ENCODE assay signal across 8 mouse cellular contexts in the genomic region with DNA sequence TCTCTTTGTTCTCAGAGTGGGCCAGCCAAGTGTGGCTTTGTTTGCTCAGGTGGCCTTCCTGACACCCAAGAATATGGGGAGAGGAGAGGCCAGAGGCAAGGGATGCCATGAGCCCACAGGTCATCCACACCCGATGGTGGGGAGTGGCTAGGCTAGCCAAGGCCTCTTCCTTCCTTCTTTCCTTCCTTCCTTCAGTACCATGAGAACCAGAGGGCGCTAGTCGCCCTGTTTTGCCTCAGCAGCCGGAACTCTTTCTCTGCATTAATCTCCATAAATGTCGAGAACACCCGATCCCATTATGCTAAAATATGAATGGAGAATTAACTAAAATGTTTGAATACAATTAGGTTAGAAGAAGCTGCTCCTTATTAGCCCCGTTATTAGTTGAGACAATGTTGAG. TPM values are rescaled to one million over a fixed set of nuclear protein-coding genes. Genes with fewer than 3 reads are reported as not detected.
DNase-seq lines count a peak whose midpoint lies in the region; ATAC-seq and TF ChIP-seq lines count a peak whose summit lies in the region.

No protein-coding gene starts in this region.

- no peaks in the 10 kb centered on the region for H3K4me1 ChIP-seq in kidney, adult 2 months (ENCODE audit: control insufficient read depth, insufficient read depth, low read length)
- H3K4me1 ChIP-seq in kidney, embryonic 16.5 days (ENCODE audit: insufficient read depth, low read length), result peaks cover 31% of the 10 kb centered on the region
- no peaks in the 10 kb centered on the region for H3K4me1 ChIP-seq in stomach, postnatal 0 days (replicated peaks; ENCODE audit: control insufficient read depth, insufficient read depth)

- peak; percentile 67 for TF ChIP-seq CTCF in kidney, adult 2 months (conservative IDR thresholded peaks at IDR 0.05; ENCODE audit: insufficient read depth, insufficient read length, low read depth, low read length)
- peak; percentile 83 for TF ChIP-seq CTCF in stomach, postnatal 0 days (IDR thresholded peaks at IDR 0.05; ENCODE audit: low read depth)

- H3K9me3 ChIP-seq in kidney, embryonic 16.5 days (ENCODE audit: low read length), result no peaks in the 10 kb centered on the region
- no peaks in the 10 kb centered on the region for H3K9me3 ChIP-seq in stomach, postnatal 0 days (ENCODE audit: control insufficient read depth, low read length)

- H3K9ac ChIP-seq in kidney, embryonic 16.5 days (replicated peaks; ENCODE audit: low read length), result no peak overlapping the region
- no peak overlapping the region for H3K9ac ChIP-seq in stomach, postnatal 0 days (ENCODE audit: low read length)

- peak; percentile 45 to 57 for DNase-seq in cerebellum, adult 18-20 months
- peak; percentile 61 for DNase-seq in kidney, adult 2 months
- DNase-seq in adrenal gland, adult 2 months, result peak; percentile 36
- DNase-seq in heart, postnatal 4 days, result peak; percentile 65
- DNase-seq in stomach, postnatal 0 days (ENCODE audit: low spot score), result peak; percentile 60
- no peak for DNase-seq in neural tube, embryonic 10.5 days (ENCODE audit: extremely low spot score, low spot score)

- H3K4me3 ChIP-seq in kidney, adult 2 months (ENCODE audit: insufficient read depth, low read depth, low read length), result no peak overlapping the region
- H3K4me3 ChIP-seq in kidney, embryonic 16.5 days (ENCODE audit: low read length), result no peak overlapping the region
- H3K4me3 ChIP-seq in stomach, postnatal 0 days (ENCODE audit: low read depth, low read length), result no peak overlapping the region

- no peaks in the 10 kb centered on the region for H3K27me3 ChIP-seq in kidney, adult 2 months (replicated peaks; ENCODE audit: control insufficient read depth, insufficient read depth, low read length)
- H3K27me3 ChIP-seq in kidney, embryonic 16.5 days (ENCODE audit: insufficient read depth, low read length), result peaks cover 3% of the 10 kb centered on the region
- no peaks in the 10 kb centered on the region for H3K27me3 ChIP-seq in stomach, postnatal 0 days (ENCODE audit: control insufficient read depth, insufficient read depth, low read length)

- WGBS in kidney, adult 2 months, result 13% methylated on average over 7 of the region's 7 CpGs
- WGBS in kidney, embryonic 16.5 days, result 19% methylated on average over 7 of the region's 7 CpGs
- WGBS in stomach, postnatal 0 days, result 15% methylated on average over 7 of the region's 7 CpGs

- no peak for ATAC-seq in cerebellum, adult (ENCODE audit: insufficient number of reproducible peaks, low FRiP score, low TSS enrichment)
- no peak for ATAC-seq in kidney, embryonic 16.5 days (ENCODE audit: low FRiP score, low TSS enrichment)
- ATAC-seq in stomach, postnatal 0 days (ENCODE audit: low FRiP score, low TSS enrichment), result no peak

- no peaks in the 10 kb centered on the region for H3K36me3 ChIP-seq in kidney, adult 2 months (ENCODE audit: control insufficient read depth, insufficient read depth, low read length)
- no peaks in the 10 kb centered on the region; the same call in 1 of the 2 replicates for H3K36me3 ChIP-seq in kidney, embryonic 16.5 days (ENCODE audit: insufficient read depth, low read length)
- no peaks in the 10 kb centered on the region for H3K36me3 ChIP-seq in stomach, postnatal 0 days (ENCODE audit: control insufficient read depth, insufficient read depth, low read length)

- H3K4me2 ChIP-seq in kidney, embryonic 16.5 days (replicated peaks; ENCODE audit: low read depth, low read length), result no peak overlapping the region
- H3K4me2 ChIP-seq in stomach, postnatal 0 days (replicated peaks; ENCODE audit: low read depth), result no peak overlapping the region

- no peak for TF ChIP-seq POLR2A in kidney, adult 2 months (IDR thresholded peaks at IDR 0.05; ENCODE audit: low read depth, low read length)

- no peak for TF ChIP-seq EP300 in stomach, postnatal 0 days (optimal IDR thresholded peaks at IDR 0.05)

- H3K27ac ChIP-seq in kidney, adult 2 months (ENCODE audit: insufficient read depth, low read depth, low read length), result no peak overlapping the region
- no peak overlapping the region for H3K27ac ChIP-seq in kidney, embryonic 16.5 days (ENCODE audit: low read length)
- H3K27ac ChIP-seq in stomach, postnatal 0 days (replicated peaks), result no peak overlapping the region

RNA-seq across cellular contexts. Expression of gene Abcc3, which starts 27.5 kb away (rescaled TPM):
- polyA plus RNA-seq in kidney, adult 2 months (2012; rRNA removed), result 43.8 and 51.7 TPM in 2 replicates
- polyA plus RNA-seq in kidney, embryonic 16.5 days (2015; fragmentation: Nextera tagmentation; extraction: Ambion mirVana), result 5.0 and 7.0 TPM in 2 replicates
- total RNA-seq in adrenal gland, adult 2 months (2021), result 1 to 10 TPM; 6.2 to 7.5 TPM
- 5.8 and 5.9 TPM in 2 replicates for polyA plus RNA-seq in adrenal gland, adult 2 months (2012; rRNA removed)
- total RNA-seq in heart, postnatal 4 days (2021), result 1 to 10 TPM; 1.6 to 1.8 TPM
- 25.3 and 31.4 TPM in 2 replicates for polyA plus RNA-seq in stomach, postnatal 0 days (2015; fragmentation: Nextera tagmentation; extraction: Ambion mirVana)

RNA-seq across cellular contexts. Expression of gene Cacna1g, which starts 53.7 kb away (rescaled TPM):
- 7.6 and 10.2 TPM in 2 replicates for polyA plus RNA-seq in kidney, adult 2 months (2012; rRNA removed)
- polyA plus RNA-seq in kidney, embryonic 16.5 days (2015; fragmentation: Nextera tagmentation; extraction: Ambion mirVana), result 10.2 and 10.3 TPM in 2 replicates
- under 1 TPM; 0.61 to 0.69 TPM for total RNA-seq in adrenal gland, adult 2 months (2021)
- 2.7 and 3.5 TPM in 2 replicates for polyA plus RNA-seq in adrenal gland, adult 2 months (2012; rRNA removed)
- 10 to 100 TPM; 48.7 to 52.8 TPM for total RNA-seq in heart, postnatal 4 days (2021)
- 1.8 and 2.0 TPM in 2 replicates for polyA plus RNA-seq in stomach, postnatal 0 days (2015; fragmentation: Nextera tagmentation; extraction: Ambion mirVana)
